Mouse (Mus musculus): ENCODE measurements at regions not wholly inside any gene's neighbourhood (a gene's known extent, or its start where the extent isn't known, plus 50 kb on each side); places are given as distances from the start of the nearest gene placed in this dataset.

GRCm38 (mm10) chr1:120963477-120964178, 361.4 kb downstream of the En1 start:
- ATAC-seq (replicated peaks in 1 of 2; ENCODE audit: insufficient read depth in 1 of 2, low FRiP score in 2 of 2, low TSS enrichment in 1 of 2, low read depth in 1 of 2, poor library complexity in 2 of 2, severe bottlenecking in 2 of 2) = no peak

GRCm38 (mm10) chr1:120964179-120964517, 361.9 kb downstream of the En1 start:
- no peak for ATAC-seq (replicated peaks in 1 of 2; ENCODE audit: insufficient read depth in 1 of 2, low FRiP score in 2 of 2, low TSS enrichment in 1 of 2, low read depth in 1 of 2, poor library complexity in 2 of 2, severe bottlenecking in 2 of 2)

GRCm38 (mm10) chr1:120966132-120966531, 363.9 kb downstream of the En1 start:
- ATAC-seq (replicated peaks in 1 of 2; ENCODE audit: insufficient read depth in 1 of 2, low FRiP score in 2 of 2, low TSS enrichment in 1 of 2, low read depth in 1 of 2, poor library complexity in 2 of 2, severe bottlenecking in 2 of 2) = no peak

GRCm38 (mm10) chr1:120974661-120975060, 357.7 kb downstream of the Insig2 start:
- ATAC-seq (replicated peaks in 1 of 2; ENCODE audit: insufficient read depth in 1 of 2, low FRiP score in 2 of 2, low TSS enrichment in 1 of 2, low read depth in 1 of 2, poor library complexity in 2 of 2, severe bottlenecking in 2 of 2) = no peak

- no peak for ATAC-seq (replicated peaks in 1 of 2; ENCODE audit: insufficient read depth in 1 of 2, low FRiP score in 2 of 2, low TSS enrichment in 1 of 2, low read depth in 1 of 2, poor library complexity in 2 of 2, severe bottlenecking in 2 of 2)
These were observed 327.9 kb downstream of the Insig2 start for GRCm38 (mm10) chr1:121004535-121004934.

GRCm38 (mm10) chr1:121005198-121005597, 327.2 kb downstream of the Insig2 start:
- no peak for ATAC-seq (replicated peaks in 1 of 2; ENCODE audit: insufficient read depth in 1 of 2, low FRiP score in 2 of 2, low TSS enrichment in 1 of 2, low read depth in 1 of 2, poor library complexity in 2 of 2, severe bottlenecking in 2 of 2)

- ATAC-seq (replicated peaks in 1 of 2; ENCODE audit: insufficient read depth in 1 of 2, low FRiP score in 2 of 2, low TSS enrichment in 1 of 2, low read depth in 1 of 2, poor library complexity in 2 of 2, severe bottlenecking in 2 of 2) = no peak
These were observed 320.3 kb downstream of the Insig2 start for GRCm38 (mm10) chr1:121012126-121012525.

GRCm38 (mm10) chr1:121013839-121014503, 318.4 kb downstream of the Insig2 start:
- no peak for ATAC-seq (replicated peaks in 1 of 2; ENCODE audit: insufficient read depth in 1 of 2, low FRiP score in 2 of 2, low TSS enrichment in 1 of 2, low read depth in 1 of 2, poor library complexity in 2 of 2, severe bottlenecking in 2 of 2)

GRCm38 (mm10) chr1:121029375-121029774, 303.0 kb downstream of the Insig2 start:
- ATAC-seq (replicated peaks in 1 of 2; ENCODE audit: insufficient read depth in 1 of 2, low FRiP score in 2 of 2, low TSS enrichment in 1 of 2, low read depth in 1 of 2, poor library complexity in 2 of 2, severe bottlenecking in 2 of 2) = no peak

GRCm38 (mm10) chr1:121034761-121035393, 297.5 kb downstream of the Insig2 start:
- ATAC-seq (replicated peaks in 1 of 2; ENCODE audit: insufficient read depth in 1 of 2, low FRiP score in 2 of 2, low TSS enrichment in 1 of 2, low read depth in 1 of 2, poor library complexity in 2 of 2, severe bottlenecking in 2 of 2) = no peak

- no peak for ATAC-seq (replicated peaks in 1 of 2; ENCODE audit: insufficient read depth in 1 of 2, low FRiP score in 2 of 2, low TSS enrichment in 1 of 2, low read depth in 1 of 2, poor library complexity in 2 of 2, severe bottlenecking in 2 of 2)
These were observed 285.8 kb downstream of the Insig2 start for GRCm38 (mm10) chr1:121046581-121046980.

GRCm38 (mm10) chr1:121047406-121047805, 285.0 kb downstream of the Insig2 start:
- no peak for ATAC-seq (replicated peaks in 1 of 2; ENCODE audit: insufficient read depth in 1 of 2, low FRiP score in 2 of 2, low TSS enrichment in 1 of 2, low read depth in 1 of 2, poor library complexity in 2 of 2, severe bottlenecking in 2 of 2)

- ATAC-seq (replicated peaks in 1 of 2; ENCODE audit: insufficient read depth in 1 of 2, low FRiP score in 2 of 2, low TSS enrichment in 1 of 2, low read depth in 1 of 2, poor library complexity in 2 of 2, severe bottlenecking in 2 of 2) = no peak
These were observed 282.7 kb downstream of the Insig2 start for GRCm38 (mm10) chr1:121049684-121050083.

GRCm38 (mm10) chr1:121050695-121051495, 281.5 kb downstream of the Insig2 start:
- no peak for ATAC-seq (replicated peaks in 1 of 2; ENCODE audit: insufficient read depth in 1 of 2, low FRiP score in 2 of 2, low TSS enrichment in 1 of 2, low read depth in 1 of 2, poor library complexity in 2 of 2, severe bottlenecking in 2 of 2)

GRCm38 (mm10) chr1:121051496-121052119, 280.8 kb downstream of the Insig2 start:
- ATAC-seq (replicated peaks in 1 of 2; ENCODE audit: insufficient read depth in 1 of 2, low FRiP score in 2 of 2, low TSS enrichment in 1 of 2, low read depth in 1 of 2, poor library complexity in 2 of 2, severe bottlenecking in 2 of 2) = no peak

GRCm38 (mm10) chr1:121052120-121052501, 280.3 kb downstream of the Insig2 start:
- no peak for ATAC-seq (replicated peaks in 1 of 2; ENCODE audit: insufficient read depth in 1 of 2, low FRiP score in 2 of 2, low TSS enrichment in 1 of 2, low read depth in 1 of 2, poor library complexity in 2 of 2, severe bottlenecking in 2 of 2)

- ATAC-seq (replicated peaks in 1 of 2; ENCODE audit: insufficient read depth in 1 of 2, low FRiP score in 2 of 2, low TSS enrichment in 1 of 2, low read depth in 1 of 2, poor library complexity in 2 of 2, severe bottlenecking in 2 of 2) = no peak
These were observed 278.7 kb downstream of the Insig2 start for GRCm38 (mm10) chr1:121053692-121054091.
